Mouse (Mus musculus) C2C12 (cell line): ENCODE results near the gene Tbxas1. TPM values are rescaled to one million over a fixed set of nuclear protein-coding genes. Genes with fewer than 3 reads are reported as not detected.

Experiments
- H3K27me3 ChIP-seq: one replicate; pipeline ENCODE4 v1.6.1; 2011; ENCODE audit not compliant: control insufficient read depth, insufficient read depth, insufficient read length
- H3K36me3 ChIP-seq: one replicate; pipeline ENCODE4 v1.6.1; 2011; ENCODE audit not compliant: control insufficient read depth, insufficient read depth
- H3K4me3 ChIP-seq: one replicate; pipeline ENCODE4 v1.5.1; 2011; ENCODE audit warnings: mild to moderate bottlenecking, control low read depth; ENCODE audit not compliant: poor library complexity, insufficient read depth, severe bottlenecking
- H3K79me2 ChIP-seq: one replicate; pipeline ENCODE4 v1.6.1; 2011; ENCODE audit not compliant: control insufficient read depth, insufficient read depth
- H3K79me3 ChIP-seq: one replicate; pipeline ENCODE4 v1.6.1; 2011; ENCODE audit warnings: low read depth, control low read depth
- H3ac ChIP-seq: one replicate; pipeline ENCODE3; 2011; ENCODE audit warnings: low read depth; ENCODE audit not compliant: control insufficient read depth, insufficient read length
- CEBPB ChIP-seq: IDR thresholded peaks from one replicate; pipeline ENCODE4 v1.6.1; 2011; ENCODE audit warnings: low read depth, mild to moderate bottlenecking, control low read depth, moderate library complexity
- CTCF ChIP-seq: IDR thresholded peaks from one replicate; pipeline ENCODE4 v1.5.1; 2011; ENCODE audit not compliant: control insufficient read depth, insufficient read depth, insufficient read length
- FOSL1 ChIP-seq: IDR thresholded peaks from one replicate; pipeline ENCODE4 v1.8.0; 2011; ENCODE audit warnings: mild to moderate bottlenecking, low read length; ENCODE audit not compliant: poor library complexity, insufficient read depth, severe bottlenecking
- MAX ChIP-seq: IDR thresholded peaks from one replicate; pipeline ENCODE4 v1.6.1; 2011; ENCODE audit warnings: mild to moderate bottlenecking, control low read depth
- MYOD1 ChIP-seq: IDR thresholded peaks from one replicate; pipeline ENCODE4 v1.6.1; 2011; ENCODE audit warnings: low read depth; ENCODE audit not compliant: control insufficient read depth, insufficient read length
- MYOG ChIP-seq: IDR thresholded peaks from one replicate; pipeline ENCODE4 v1.6.1; 2011; ENCODE audit not compliant: control insufficient read depth, insufficient read length; ENCODE audit errors: extremely low read depth
- USF1 ChIP-seq: IDR thresholded peaks from one replicate; pipeline ENCODE4 v1.6.1; 2011; ENCODE audit warnings: low read depth, mild to moderate bottlenecking, control low read depth, moderate library complexity
- polyA plus RNA-seq: library from polyadenylated mRNA; unstranded; fragments of >200 nt; fragmentation: generic; extraction: Trizol; gene quantifications from one replicate; pipeline ENCODE4 v1.2.1, GENCODE M21; 2012; ENCODE audit warnings: missing spikeins

Gene Tbxas1
- polyA plus RNA-seq, 1 experiment = 0.06 TPM

- H3K4me3 ChIP-seq = no peak overlapping the region
- no peaks in the 10 kb centered on the region for H3K79me3 ChIP-seq
- no peaks in the 10 kb centered on the region for H3K79me2 ChIP-seq
- H3K27me3 ChIP-seq = peaks cover 4% of the 10 kb centered on the region
- H3K36me3 ChIP-seq = no peaks in the 10 kb centered on the region
- H3ac ChIP-seq = no peak overlapping the region
- TF ChIP-seq FOSL1 (no peak), MAX (no peak), CTCF (no peak), USF1 (no peak), CEBPB (no peak), MYOG (no peak), MYOD1 (no peak)
Measured at GRCm38 (mm10) chr6:39040451-39040850, 165.2 kb downstream of the Tbxas1 start.

- TF ChIP-seq CEBPB = no peak
- no peak for TF ChIP-seq MYOD1
- TF ChIP-seq MAX = no peak
- no peak for TF ChIP-seq MYOG
- Histone ChIP-seq H3K79me2 (no peaks in the 10 kb centered on the region), H3K27me3 (peaks cover 4% of the 10 kb centered on the region), H3K36me3 (no peaks in the 10 kb centered on the region), H3ac (no peak overlapping the region), H3K4me3 (no peak overlapping the region), H3K79me3 (no peaks in the 10 kb centered on the region)
Measured at GRCm38 (mm10) chr6:39049141-39049540, 173.9 kb downstream of the Tbxas1 start.

GRCm38 (mm10) chr6:39050836-39051235, 175.6 kb downstream of the Tbxas1 start:
- Histone ChIP-seq H3K36me3 (no peaks in the 10 kb centered on the region), H3K79me2 (no peaks in the 10 kb centered on the region), H3ac (no peak overlapping the region), H3K79me3 (no peaks in the 10 kb centered on the region), H3K4me3 (no peak overlapping the region), H3K27me3 (peaks cover 4% of the 10 kb centered on the region)
- no peak for TF ChIP-seq USF1
- no peak for TF ChIP-seq MYOD1
- no peak for TF ChIP-seq CTCF
- no peak for TF ChIP-seq MAX
- no peak for TF ChIP-seq CEBPB
- no peak for TF ChIP-seq MYOG
- TF ChIP-seq FOSL1 = no peak

- Histone ChIP-seq H3ac (no peak overlapping the region), H3K36me3 (no peaks in the 10 kb centered on the region), H3K79me2 (no peaks in the 10 kb centered on the region), H3K79me3 (no peaks in the 10 kb centered on the region), H3K4me3 (no peak overlapping the region), H3K27me3 (peaks cover 4% of the 10 kb centered on the region)
- TF ChIP-seq FOSL1 = no peak
- no peak for TF ChIP-seq MAX
- no peak for TF ChIP-seq USF1
- no peak for TF ChIP-seq CEBPB
- TF ChIP-seq MYOG = no peak
Measured at GRCm38 (mm10) chr6:39051799-39052556, 176.8 kb downstream of the Tbxas1 start.

- H3ac ChIP-seq = no peak overlapping the region
- TF ChIP-seq MAX (no peak), FOSL1 (no peak), CEBPB (no peak), CTCF (no peak), MYOD1 (no peak), USF1 (no peak), MYOG (no peak)
- H3K36me3 ChIP-seq = no peaks in the 10 kb centered on the region
- no peaks in the 10 kb centered on the region for H3K79me3 ChIP-seq
- no peaks in the 10 kb centered on the region for H3K79me2 ChIP-seq
- H3K27me3 ChIP-seq = peaks cover 4% of the 10 kb centered on the region
- H3K4me3 ChIP-seq = no peak overlapping the region
Measured at GRCm38 (mm10) chr6:39052636-39053035, 177.4 kb downstream of the Tbxas1 start.

- Histone ChIP-seq H3ac (no peak overlapping the region), H3K4me3 (no peak overlapping the region), H3K27me3 (peaks cover 4% of the 10 kb centered on the region), H3K36me3 (no peaks in the 10 kb centered on the region), H3K79me2 (no peaks in the 10 kb centered on the region), H3K79me3 (no peaks in the 10 kb centered on the region)
- TF ChIP-seq CTCF (no peak), CEBPB (no peak), MYOG (no peak), FOSL1 (no peak), MYOD1 (no peak), MAX (no peak), USF1 (no peak)
Measured at GRCm38 (mm10) chr6:39054206-39054864, 179.1 kb downstream of the Tbxas1 start.
